Mouse (Mus musculus): ENCODE data around the gene Haus5.

DNA sequence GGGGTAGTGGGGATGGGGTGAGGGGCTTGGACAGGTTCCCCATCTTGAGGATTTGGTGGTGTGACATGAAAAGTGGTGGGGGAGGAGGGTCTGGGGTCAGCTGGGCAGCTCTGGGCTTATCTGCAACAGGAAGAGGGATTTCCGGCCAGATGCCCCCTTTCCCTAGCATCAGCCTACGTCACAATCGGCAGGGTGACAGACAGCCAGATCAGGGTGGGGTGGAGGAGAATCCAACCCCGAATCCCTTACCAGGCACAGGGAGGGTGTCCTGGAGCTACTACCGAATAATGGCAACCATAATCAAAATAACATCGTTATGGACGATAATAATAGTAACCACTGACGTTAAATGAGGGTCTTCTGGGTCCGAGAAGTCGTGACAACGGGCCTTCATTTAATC is 28.4 kb downstream of the Haus5 start:
- TF ChIP-seq CTCF (IDR thresholded peaks at IDR 0.05; ENCODE audit: borderline replicate concordance, insufficient read depth, low read depth, low read length): no peak
- no peak for TF ChIP-seq POLR2A (IDR thresholded peaks at IDR 0.05; ENCODE audit: borderline replicate concordance, insufficient read depth, low read length)

All from cerebellum, adult 2 months (tissue).